Mouse (Mus musculus) frontal cortex, postnatal 10 days (tissue): ENCODE measurements around the gene Agtpbp1.
A peak's percentile ranks its signal among the peaks of the same experiment; 100 is the strongest.

ENCODE experiments used
- DNase-seq, 2 experiments: peaks; one replicate each; pipeline ENCODE4 v3.0.0; 2022; ENCODE audit warnings: low spot score in 2 of 2, mixed read lengths in 1 of 2

Gene Agtpbp1

GRCm38 (mm10) chr13:59431124-59431864 lies 153.7 kb downstream of the Agtpbp1 start:
- DNase-seq, result peak; percentile 26 to 45

DNA sequence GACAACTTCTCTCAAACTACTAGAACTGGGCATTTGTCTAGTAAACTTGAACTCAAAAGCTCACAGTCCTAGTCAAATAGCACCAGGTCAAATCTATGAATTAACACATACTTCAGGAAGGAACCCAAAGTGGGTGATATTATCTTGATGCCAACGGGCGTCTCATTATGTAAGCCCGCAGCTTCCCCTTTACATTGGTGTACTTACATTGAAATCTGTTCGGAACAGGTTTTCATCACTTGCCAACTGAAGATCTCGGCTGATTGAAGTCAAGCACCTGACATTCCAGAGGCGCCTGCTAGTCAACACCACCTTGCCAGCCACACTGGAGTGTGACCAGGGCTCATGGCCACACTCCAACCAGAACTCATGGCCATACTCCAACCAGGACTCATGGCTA lies 155.7 kb downstream of the Agtpbp1 start:
- no peak for DNase-seq

- DNase-seq, result no peak
Observed at GRCm38 (mm10) chr13:59423871-59424270, 161.2 kb downstream of the Agtpbp1 start.

- no peak for DNase-seq
Observed at GRCm38 (mm10) chr13:59416530-59417230, 168.3 kb downstream of the Agtpbp1 start.

GRCm38 (mm10) chr13:59413885-59414284 lies 171.1 kb downstream of the Agtpbp1 start:
- DNase-seq, result no peak

- no peak for DNase-seq
Observed at GRCm38 (mm10) chr13:59412672-59413071, 172.4 kb downstream of the Agtpbp1 start.

GRCm38 (mm10) chr13:59407182-59407581 lies 177.8 kb downstream of the Agtpbp1 start:
- DNase-seq, result no peak

GRCm38 (mm10) chr13:59402026-59402775 lies 182.8 kb downstream of the Agtpbp1 start:
- peak; percentile 66 to 80 for DNase-seq

GRCm38 (mm10) chr13:59397571-59397970 lies 187.5 kb downstream of the Agtpbp1 start:
- DNase-seq, result peak; percentile 22 to 57
